In the genomic region with DNA sequence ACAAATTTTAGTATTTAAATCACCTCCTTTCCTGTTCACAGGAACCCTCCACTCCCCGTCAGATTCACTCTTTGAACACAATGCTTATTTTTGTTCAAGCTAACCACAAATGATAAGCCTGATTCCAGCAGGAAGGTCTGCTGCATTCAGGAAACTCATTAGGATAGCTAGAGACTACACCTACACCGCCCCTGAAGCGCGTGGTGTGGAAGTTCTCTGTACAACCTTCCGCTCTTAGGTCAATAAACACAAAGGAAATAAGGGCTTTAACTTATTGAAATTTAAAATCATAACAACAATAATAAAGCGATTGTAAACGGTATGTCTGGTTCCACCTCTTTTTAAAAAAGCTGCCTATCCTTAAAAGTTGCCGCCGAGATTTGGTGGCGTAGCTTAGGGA, we compare ENCODE assay signal across 11 mouse cellular contexts. TPM values are rescaled to one million over a fixed set of nuclear protein-coding genes. Genes with fewer than 3 reads are reported as not detected.
DNase-seq lines count a peak whose midpoint lies in the region; ATAC-seq lines count a peak whose summit lies in the region.
"Had no signal": no experiment of that assay in that cellular context is flagged by ENCODE, and none has a peak within 500 bp of the region (broad histone marks: within the 10 kb centered on the region; RNA-seq: fewer than 3 reads in every experiment).

No protein-coding gene starts in this region.

- 21% methylated on average over 10 of the region's 10 CpGs for WGBS in limb, embryonic 13.5 days
- WGBS in limb, embryonic 10.5 days, result 27% methylated on average over 10 of the region's 10 CpGs
- 16% methylated on average over 10 of the region's 10 CpGs for WGBS in hindbrain, embryonic 15.5 days
- WGBS in stomach, embryonic 15.5 days, result 22% methylated on average over 10 of the region's 10 CpGs

- H3K36me3 ChIP-seq in limb, embryonic 13.5 days, result no peaks in the 10 kb centered on the region
- H3K36me3 ChIP-seq in limb, embryonic 10.5 days, result no peaks in the 10 kb centered on the region
- H3K36me3 ChIP-seq in hindbrain, embryonic 15.5 days, result no peaks in the 10 kb centered on the region
- no peaks in the 10 kb centered on the region for H3K36me3 ChIP-seq in stomach, embryonic 15.5 days
- H3K36me3 ChIP-seq: liver, embryonic 15.5 days had no signal

- H3K9ac ChIP-seq in limb, embryonic 13.5 days, result no peak overlapping the region
- peak overlapping the region; percentile 68 for H3K9ac ChIP-seq in hindbrain, embryonic 15.5 days
- no peak overlapping the region for H3K9ac ChIP-seq in stomach, embryonic 15.5 days
- H3K9ac ChIP-seq: liver, embryonic 15.5 days had no signal

- peaks cover 11% of the 10 kb centered on the region for H3K4me1 ChIP-seq in limb, embryonic 13.5 days
- peaks cover 14% of the 10 kb centered on the region for H3K4me1 ChIP-seq in limb, embryonic 10.5 days
- H3K4me1 ChIP-seq in hindbrain, embryonic 15.5 days (replicated peaks), result peaks cover 17% of the 10 kb centered on the region
- peaks cover 11% of the 10 kb centered on the region; the same call in 1 of the 2 replicates for H3K4me1 ChIP-seq in stomach, embryonic 15.5 days
- H3K4me1 ChIP-seq: liver, embryonic 15.5 days had no signal

- DNase-seq in cerebellum, adult 9-11 months, result peak; percentile 28
- no peak for DNase-seq in limb, embryonic 10.5 days (ENCODE audit: low spot score)
- DNase-seq in gastrocnemius, postnatal 10 days, result no peak
- no peak for DNase-seq in right cerebral cortex, adult 18-20 months

- peak overlapping the region; percentile 51; the same call in 1 of the 2 replicates for H3K4me3 ChIP-seq in limb, embryonic 13.5 days
- H3K4me3 ChIP-seq in limb, embryonic 10.5 days, result no peak overlapping the region
- H3K4me3 ChIP-seq in hindbrain, embryonic 15.5 days, result peak overlapping the region; percentile 59
- H3K4me3 ChIP-seq in stomach, embryonic 15.5 days (replicated peaks), result no peak overlapping the region
- H3K4me3 ChIP-seq: liver, embryonic 15.5 days had no signal

- peaks cover 34% of the 10 kb centered on the region for H3K27me3 ChIP-seq in limb, embryonic 13.5 days
- peaks cover 40% of the 10 kb centered on the region for H3K27me3 ChIP-seq in limb, embryonic 10.5 days (ENCODE audit: low read depth, poor library complexity, severe bottlenecking)
- no peaks in the 10 kb centered on the region for H3K27me3 ChIP-seq in hindbrain, embryonic 15.5 days
- H3K27me3 ChIP-seq in stomach, embryonic 15.5 days (replicated peaks), result peaks cover 4% of the 10 kb centered on the region; the same call in 1 of the 2 replicates

- peak overlapping the region; percentile 93 for H3K4me2 ChIP-seq in limb, embryonic 13.5 days (replicated peaks)
- H3K4me2 ChIP-seq in hindbrain, embryonic 15.5 days, result peak overlapping the region; percentile 58
- peak overlapping the region; percentile 87 for H3K4me2 ChIP-seq in stomach, embryonic 15.5 days
- H3K4me2 ChIP-seq: liver, embryonic 15.5 days had no signal

- no peak for ATAC-seq in cerebellum, adult (ENCODE audit: insufficient number of reproducible peaks, low FRiP score, low TSS enrichment)
- no peak for ATAC-seq in limb, embryonic 13.5 days (ENCODE audit: low FRiP score, low read depth)
- ATAC-seq in hindbrain, embryonic 15.5 days (ENCODE audit: low FRiP score, low read depth), result no peak
- no peak for ATAC-seq in stomach, embryonic 15.5 days (ENCODE audit: insufficient read depth, low FRiP score, low read depth)

- H3K9me3 ChIP-seq in limb, embryonic 13.5 days, result no peaks in the 10 kb centered on the region
- no peaks in the 10 kb centered on the region for H3K9me3 ChIP-seq in limb, embryonic 10.5 days (replicated peaks)
- no peaks in the 10 kb centered on the region for H3K9me3 ChIP-seq in hindbrain, embryonic 15.5 days
- H3K9me3 ChIP-seq in stomach, embryonic 15.5 days, result no peaks in the 10 kb centered on the region
- H3K9me3 ChIP-seq: liver, embryonic 15.5 days had no signal

- H3K27ac ChIP-seq in limb, embryonic 13.5 days, result no peak overlapping the region
- H3K27ac ChIP-seq in limb, embryonic 10.5 days, result no peak overlapping the region
- H3K27ac ChIP-seq in hindbrain, embryonic 15.5 days (replicated peaks), result 0 out of 2 replicates have a peak overlapping the region, but pooled peaks have one; percentile 91
- H3K27ac ChIP-seq in stomach, embryonic 15.5 days, result no peak overlapping the region
- H3K27ac ChIP-seq: liver, embryonic 15.5 days had no signal

RNA-seq across cellular contexts. Expression of gene Fut9, which starts 1.6 kb away (rescaled TPM):
- 0.25 and 0.26 TPM in 2 replicates for polyA plus RNA-seq in limb, embryonic 13.5 days (2015; fragmentation: Nextera tagmentation; extraction: Ambion mirVana)
- 0.25 and 0.26 TPM in 2 replicates for polyA plus RNA-seq in limb, embryonic 10.5 days (2016; fragmentation: Nextera tagmentation; extraction: Ambion mirVana)
- polyA plus RNA-seq in hindbrain, embryonic 15.5 days (2015; fragmentation: Nextera tagmentation; extraction: Ambion mirVana), result 15.2 and 15.3 TPM in 2 replicates
- polyA plus RNA-seq in stomach, embryonic 15.5 days (2015; fragmentation: Nextera tagmentation; extraction: Ambion mirVana), result 0.59 and 0.89 TPM in 2 replicates
- total RNA-seq in gastrocnemius, postnatal 10 days (2021), result under 1 TPM; 0.07 to 0.18 TPM
- total RNA-seq: granulocyte monocyte progenitor cell, adult 5-6 weeks had no signal
- polyA plus RNA-seq: spleen, adult 2 months had no signal

Comparison
In these comparisons a context has a peak if more than half of its experiments do, and no peak if none do; other contexts are left out.
1. H3K4me3 ChIP-seq: peak in limb, embryonic 13.5 days (single experiment) and hindbrain, embryonic 15.5 days (single experiment); none in limb, embryonic 10.5 days (single experiment) and stomach, embryonic 15.5 days (single experiment).
2. Peak in every context shown above with its lines, with median percentiles within 50 percentile points of each other: H3K4me2 ChIP-seq.